ENCODE assay signal across 17 mouse cellular contexts in genomic region chr7:28248957-28249356, GRCm38 (mm10). TPM values are rescaled to one million over a fixed set of nuclear protein-coding genes. Genes with fewer than 3 reads are reported as not detected.
"Had no signal": no experiment of that assay in that cellular context is flagged by ENCODE, and none has a peak within 500 bp of the region (broad histone marks: within the 10 kb centered on the region; RNA-seq: fewer than 3 reads in every experiment).

No protein-coding gene starts in this region.

- DNase-seq: kidney, adult 8-10 months; kidney, postnatal 10 days; kidney, postnatal 4 days; layer of hippocampus, adult 9-11 months; lung, adult 2 months; lung, postnatal 14 days; lung, postnatal 4 days; midbrain, embryonic 14.5 days; thymus, adult 18-20 months; thymus, postnatal 36 days had no signal

- H3K27ac ChIP-seq: kidney, embryonic 15.5 days; left cerebral cortex, adult 2 months; limb, embryonic 12.5 days; limb, embryonic 15.5 days; liver, embryonic 12.5 days had no signal

- H3K4me3 ChIP-seq: kidney, embryonic 15.5 days; left cerebral cortex, adult 2 months; limb, embryonic 12.5 days; limb, embryonic 15.5 days; liver, embryonic 12.5 days had no signal

RNA-seq across cellular contexts. Expression of gene Selenov, which starts 42.0 kb away (rescaled TPM):
- total RNA-seq: megakaryocyte progenitor cell, adult 5-6 weeks; megakaryocyte-erythroid progenitor cell, adult 5-6 weeks had no signal

RNA-seq across cellular contexts. Expression of gene Dll3, which starts 53.1 kb away (rescaled TPM):
- total RNA-seq: megakaryocyte-erythroid progenitor cell, adult 5-6 weeks had no signal
